Mouse (Mus musculus) hematopoietic multipotent progenitor cell, adult 10-12 weeks (in vitro differentiated cells): ENCODE results near the gene Olfr1265. TPM values are rescaled to one million over a fixed set of nuclear protein-coding genes. Genes with fewer than 3 reads are reported as not detected.

Experiments used
- polyA plus RNA-seq: library from polyadenylated mRNA; stranded (reverse); fragments of >175 nt; gene quantifications from 2 replicates; pipeline ENCODE4 v1.2.3, GENCODE M21; 2012; ENCODE audit warnings: low replicate concordance

Gene Olfr1265
- polyA plus RNA-seq: not detected in 2 replicates

GRCm38 (mm10) chr2:90035037-90035436 lies at the start of gene Olfr1265:
Olfr1265 (plus strand) TSS chr2:90035337.

GRCm38 (mm10) chr2:89990921-89991320 lies 44.2 kb upstream of the Olfr1265 start, which contains the start of gene Olfr1261:
Olfr1261 (plus strand) TSS chr2:89991221.

GRCm38 (mm10) chr2:89999845-90000244 lies 35.3 kb upstream of the Olfr1265 start, which contains the start of gene Olfr1262:
Olfr1262 (plus strand) TSS chr2:90000145.

GRCm38 (mm10) chr2:90011831-90012230 lies 23.3 kb upstream of the Olfr1265 start, which contains the start of gene Olfr1263:
Olfr1263 (plus strand) TSS chr2:90012131.

GRCm38 (mm10) chr2:90025477-90025876 lies 9.7 kb upstream of the Olfr1265 start, which contains the start of gene Olfr1264:
Olfr1264 (minus strand) TSS chr2:90025577.

GRCm38 (mm10) chr2:90063494-90063893 lies 28.4 kb downstream of the Olfr1265 start, which contains the start of gene Olfr140:
Olfr140 (minus strand) TSS chr2:90063594.

Other genes starting within 250 kb of the Olfr1265 start
- not detected in 2 replicates for gene Olfr1254, start 241.7 kb upstream of the Olfr1265 start, polyA plus RNA-seq
- gene Olfr1255, start 223.3 kb upstream of the Olfr1265 start, polyA plus RNA-seq: not detected in 2 replicates
- gene Olfr1256, start 193.8 kb upstream of the Olfr1265 start, polyA plus RNA-seq: not detected in 2 replicates
- 0.05 TPM in 1 of 2 replicates, not detected in the other for gene Olfr48, start 187.1 kb upstream of the Olfr1265 start, polyA plus RNA-seq
- gene Olfr1257, start 156.9 kb upstream of the Olfr1265 start, polyA plus RNA-seq: 0.04 TPM in 1 of 2 replicates, not detected in the other
- not detected in 2 replicates for gene Olfr1258, start 108.0 kb upstream of the Olfr1265 start, polyA plus RNA-seq
- not detected in 2 replicates for gene Olfr1259, start 86.7 kb upstream of the Olfr1265 start, polyA plus RNA-seq
- not detected in 2 replicates for gene Olfr1260, start 61.0 kb upstream of the Olfr1265 start, polyA plus RNA-seq
- not detected in 2 replicates for gene Olfr1261, start 44.1 kb upstream of the Olfr1265 start, polyA plus RNA-seq
- gene Olfr1262, start 35.2 kb upstream of the Olfr1265 start, polyA plus RNA-seq: not detected in 2 replicates
- gene Olfr1263, start 23.2 kb upstream of the Olfr1265 start, polyA plus RNA-seq: not detected in 2 replicates
- gene Olfr1264, start 9.8 kb upstream of the Olfr1265 start, polyA plus RNA-seq: not detected in 2 replicates
- not detected in 2 replicates for gene Olfr140, start 28.3 kb downstream of the Olfr1265 start, polyA plus RNA-seq
- not detected in 2 replicates for gene Olfr1269, start 86.1 kb downstream of the Olfr1265 start, polyA plus RNA-seq
- not detected in 2 replicates for gene Olfr32, start 107.0 kb downstream of the Olfr1265 start, polyA plus RNA-seq
- not detected in 2 replicates for gene Olfr1270, start 117.8 kb downstream of the Olfr1265 start, polyA plus RNA-seq
- gene Olfr1506, start 189.2 kb downstream of the Olfr1265 start, polyA plus RNA-seq: not detected in 2 replicates
- gene Olfr142, start 222.3 kb downstream of the Olfr1265 start, polyA plus RNA-seq: not detected in 2 replicates
- gene Olfr1271, start 235.7 kb downstream of the Olfr1265 start, polyA plus RNA-seq: not detected in 2 replicates